Mouse (Mus musculus) intestine, postnatal 0 days (tissue): ENCODE measurements around the gene Rtn4rl1. TPM values are rescaled to one million over a fixed set of nuclear protein-coding genes. Genes with fewer than 3 reads are reported as not detected.

Source experiments
- ATAC-seq: fragments of 200-750 bp; cut with Nextera tagmentation; 2 replicates; pipeline ENCODE4 v1.8.0; 2017; ENCODE audit warnings: mild to moderate bottlenecking, moderate TSS enrichment, moderate library complexity
- H3K27ac ChIP-seq: fragments of 300-500 bp; sonication (generic); 2 replicates; pipeline ENCODE4 v1.5.1; 2014; ENCODE audit warnings: mild to moderate bottlenecking, low read depth, low read length, moderate library complexity
- H3K27me3 ChIP-seq: fragments of 300-500 bp; sonication (generic); replicated peaks from 2 replicates; pipeline ENCODE4 v1.6.1; 2014; ENCODE audit warnings: low read length, mixed read lengths; ENCODE audit not compliant: control insufficient read depth, insufficient read depth
- H3K36me3 ChIP-seq: fragments of 300-500 bp; sonication (generic); 2 replicates; pipeline ENCODE4 v1.6.1; 2014; ENCODE audit warnings: mild to moderate bottlenecking, moderate library complexity; ENCODE audit not compliant: control insufficient read depth, insufficient read depth
- H3K4me1 ChIP-seq: fragments of 300-500 bp; sonication (generic); replicated peaks from 2 replicates; pipeline ENCODE4 v1.6.1; 2014; ENCODE audit warnings: antibody characterized with exemption, low read length, mixed read lengths; ENCODE audit not compliant: control insufficient read depth, insufficient read depth
- H3K4me2 ChIP-seq: fragments of 300-500 bp; sonication (generic); replicated peaks from 2 replicates; pipeline ENCODE4 v1.6.1; 2014; ENCODE audit warnings: low read depth, mild to moderate bottlenecking, moderate library complexity
- H3K4me3 ChIP-seq: fragments of 300-500 bp; sonication (generic); 2 replicates; pipeline ENCODE4 v1.5.1; 2014; ENCODE audit warnings: low read depth, low read length
- H3K9ac ChIP-seq: fragments of 300-500 bp; sonication (generic); 2 replicates; pipeline ENCODE4 v1.6.1; 2014; ENCODE audit warnings: mild to moderate bottlenecking, low read depth, low read length
- H3K9me3 ChIP-seq: fragments of 300-500 bp; sonication (generic); 2 replicates; pipeline ENCODE4 v1.6.1; 2016; ENCODE audit warnings: mixed run types; ENCODE audit not compliant: control insufficient read depth
- CTCF ChIP-seq: sonication (generic); IDR thresholded peaks from 2 replicates; pipeline ENCODE4 v1.5.1; 2016; ENCODE audit warnings: low read depth, mild to moderate bottlenecking, control low read depth, antibody characterized with exemption, moderate library complexity
- WGBS: fragments of 180-500 bp; shearing (Covaris S2); extraction: QIAGEN DNeasy Blood & Tissue Kit; methylation state at CpG from one replicate; pipeline ENCODE4 v1.1.7; 2014; 5-methylcytosine and 5-hydroxymethylcytosine counted together
- polyA plus RNA-seq: library from polyadenylated mRNA; unstranded; fragments of >200 nt; fragmentation: Nextera tagmentation; extraction: Ambion mirVana; gene quantifications from 2 replicates; pipeline ENCODE4 v1.2.1, GENCODE M21; 2015

Gene Rtn4rl1
- polyA plus RNA-seq, 1 experiment from 2014 or later = 1.5 TPM

GRCm38 (mm10) chr11:75191841-75192240 is 1.7 kb upstream of the Rtn4rl1 start:
- no peaks in the 10 kb centered on the region for H3K36me3 ChIP-seq
- no peak for ATAC-seq
- no peak for TF ChIP-seq CTCF
- H3K4me3 ChIP-seq = no peak overlapping the region
- no peak overlapping the region for H3K4me2 ChIP-seq
- no peak overlapping the region for H3K27ac ChIP-seq
- 77% methylated on average over 6 of the region's 6 CpGs for WGBS
- H3K9me3 ChIP-seq = no peaks in the 10 kb centered on the region
- H3K4me1 ChIP-seq = peaks cover 5% of the 10 kb centered on the region; the same call in 1 of the 2 replicates
- peaks cover 27% of the 10 kb centered on the region for H3K27me3 ChIP-seq
- H3K9ac ChIP-seq = no peak overlapping the region

GRCm38 (mm10) chr11:75192336-75193214 is 1.0 kb upstream of the Rtn4rl1 start:
- peak; percentile 54 for ATAC-seq

GRCm38 (mm10) chr11:75194121-75194849 is 702 bp downstream of the Rtn4rl1 start:
- TF ChIP-seq CTCF = no peak
- H3K27ac ChIP-seq = no peak overlapping the region
- H3K9ac ChIP-seq = peak overlapping the region; percentile 34; the same call in 1 of the 2 replicates
- peak overlapping the region; percentile 61 for H3K4me3 ChIP-seq
- peaks cover 29% of the 10 kb centered on the region for H3K27me3 ChIP-seq
- no peaks in the 10 kb centered on the region for H3K36me3 ChIP-seq
- no peaks in the 10 kb centered on the region for H3K9me3 ChIP-seq
- under 1% methylated on average over 51 of the region's 52 CpGs for WGBS
- ATAC-seq = no peak
- H3K4me2 ChIP-seq = peak overlapping the region; percentile 95
- H3K4me1 ChIP-seq = peaks cover 5% of the 10 kb centered on the region; the same call in 1 of the 2 replicates

More at GRCm38 (mm10) chr11:75192336-75193214, 1.0 kb upstream of the Rtn4rl1 start:
- Histone ChIP-seq H3K4me2 (peak overlapping the region; percentile 95), H3K27ac (no peak overlapping the region), H3K4me3 (peak overlapping the region; percentile 61), H3K27me3 (peaks cover 29% of the 10 kb centered on the region), H3K36me3 (no peaks in the 10 kb centered on the region), H3K9me3 (no peaks in the 10 kb centered on the region), H3K4me1 (peaks cover 5% of the 10 kb centered on the region; the same call in 1 of the 2 replicates), H3K9ac (0 out of 2 replicates have a peak overlapping the region, but pooled peaks have one; percentile 34)
- TF ChIP-seq CTCF = peak; percentile 94
- 25% methylated on average over 13 of the region's 13 CpGs for WGBS

- H3K9ac ChIP-seq = peak overlapping the region; percentile 11; the same call in 1 of the 2 replicates
- no peak for ATAC-seq
- peak; percentile 46 for TF ChIP-seq CTCF
- no peaks in the 10 kb centered on the region for H3K9me3 ChIP-seq
- peaks cover 5% of the 10 kb centered on the region; the same call in 1 of the 2 replicates for H3K4me1 ChIP-seq
- peak overlapping the region; percentile 61 for H3K4me3 ChIP-seq
- peak overlapping the region; percentile 95 for H3K4me2 ChIP-seq
- 3% methylated on average over 39 of the region's 39 CpGs for WGBS
- H3K27ac ChIP-seq = no peak overlapping the region
- no peaks in the 10 kb centered on the region for H3K36me3 ChIP-seq
- peaks cover 29% of the 10 kb centered on the region for H3K27me3 ChIP-seq
These were observed 1.4 kb downstream of the Rtn4rl1 start for GRCm38 (mm10) chr11:75194850-75195461.

GRCm38 (mm10) chr11:75196131-75196530 is 2.5 kb downstream of the Rtn4rl1 start:
- Histone ChIP-seq H3K27ac (no peak overlapping the region), H3K4me3 (no peak overlapping the region)

More at GRCm38 (mm10) chr11:75196131-75196530, 2.5 kb downstream of the Rtn4rl1 start:
- 68% methylated on average over 6 of the region's 6 CpGs for WGBS
- no peak overlapping the region for H3K4me2 ChIP-seq
- H3K27me3 ChIP-seq = peaks cover 29% of the 10 kb centered on the region
- peaks cover 5% of the 10 kb centered on the region; the same call in 1 of the 2 replicates for H3K4me1 ChIP-seq
- TF ChIP-seq CTCF = no peak
- H3K9me3 ChIP-seq = no peaks in the 10 kb centered on the region
- H3K9ac ChIP-seq = no peak overlapping the region
- no peaks in the 10 kb centered on the region for H3K36me3 ChIP-seq
- no peak for ATAC-seq
